Mouse (Mus musculus) frontal cortex, postnatal 25 days (tissue): ENCODE results near the gene Vps18.
A peak's percentile ranks its signal among the peaks of the same experiment; 100 is the strongest.

Source experiments
- DNase-seq, 2 experiments: peaks; one replicate each; pipeline ENCODE4 v3.0.0; 2022; ENCODE audit warnings: low spot score in 2 of 2

The Vps18 gene

GRCm38 (mm10) chr2:119292281-119292680 lies 3.7 kb downstream of the Vps18 start:
- no peak for DNase-seq

- no peak for DNase-seq
Measured at GRCm38 (mm10) chr2:119292852-119293251, 4.3 kb downstream of the Vps18 start.

GRCm38 (mm10) chr2:119293311-119293710 lies 4.8 kb downstream of the Vps18 start:
- no peak for DNase-seq

GRCm38 (mm10) chr2:119293776-119294390 lies 5.3 kb downstream of the Vps18 start:
- DNase-seq: no peak

- no peak for DNase-seq
Measured at GRCm38 (mm10) chr2:119294411-119294810, 5.9 kb downstream of the Vps18 start.

- no peak for DNase-seq
Measured at GRCm38 (mm10) chr2:119296756-119297155, 8.2 kb downstream of the Vps18 start.

GRCm38 (mm10) chr2:119297506-119297905 lies 9.0 kb downstream of the Vps18 start:
- DNase-seq: no peak

- DNase-seq: peak; percentile 44 to 46
Measured at GRCm38 (mm10) chr2:119298330-119298729, 9.8 kb downstream of the Vps18 start.

GRCm38 (mm10) chr2:119298839-119299238 lies 10.3 kb downstream of the Vps18 start:
- DNase-seq: no peak

GRCm38 (mm10) chr2:119299981-119300818 lies 11.7 kb downstream of the Vps18 start:
- DNase-seq: no peak

GRCm38 (mm10) chr2:119300819-119301493 lies 12.4 kb downstream of the Vps18 start:
- no peak for DNase-seq

- no peak for DNase-seq
Measured at GRCm38 (mm10) chr2:119302876-119303275, 14.3 kb downstream of the Vps18 start.

GRCm38 (mm10) chr2:119304391-119304790 lies 15.9 kb downstream of the Vps18 start:
- DNase-seq: no peak

GRCm38 (mm10) chr2:119304798-119305208 lies 16.3 kb downstream of the Vps18 start:
- DNase-seq: no peak

GRCm38 (mm10) chr2:119311544-119311943 lies 23.0 kb downstream of the Vps18 start:
- no peak for DNase-seq

GRCm38 (mm10) chr2:119312380-119312958 lies 23.9 kb downstream of the Vps18 start:
- DNase-seq: no peak

GRCm38 (mm10) chr2:119313780-119314479 lies 25.4 kb downstream of the Vps18 start:
- DNase-seq: no peak

- DNase-seq: no peak
Measured at GRCm38 (mm10) chr2:119314742-119315310, 26.3 kb downstream of the Vps18 start.

GRCm38 (mm10) chr2:119318043-119318710 lies 29.6 kb downstream of the Vps18 start:
- no peak for DNase-seq

GRCm38 (mm10) chr2:119320571-119320970 lies 32.0 kb downstream of the Vps18 start:
- no peak for DNase-seq
